Mouse (Mus musculus): Measurements from ENCODE around the gene Veph1. TPM values are rescaled to one million over a fixed set of nuclear protein-coding genes. Genes with fewer than 3 reads are reported as not detected.
A peak's percentile ranks its signal among the peaks of the same experiment; 100 is the strongest.

The Veph1 gene
- polyA plus RNA-seq, 1 experiment from 2014 or later = 0.17 TPM

DNA sequence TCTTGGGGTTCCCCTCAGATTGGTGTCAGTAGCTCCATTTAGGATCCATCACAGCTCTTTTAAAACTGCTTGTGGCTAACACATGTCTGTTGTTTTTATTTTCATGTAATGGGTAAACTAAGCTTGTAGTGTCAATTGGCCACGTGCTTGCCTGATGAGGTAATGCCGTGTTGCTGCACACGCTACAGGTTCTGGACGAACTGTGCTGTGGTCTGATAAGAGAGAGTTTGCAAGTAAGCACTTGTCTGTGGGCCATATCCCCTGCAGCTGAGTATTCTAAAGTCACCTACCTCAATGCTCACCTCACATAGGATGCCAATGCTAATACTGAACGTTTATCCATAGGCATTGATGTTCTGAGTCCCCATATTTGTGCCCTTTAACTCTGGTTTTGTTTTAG is 131.6 kb downstream of the Veph1 start:
- no peak overlapping the region for H3K4me2 ChIP-seq (replicated peaks; ENCODE audit: low read depth, low read length)
- H3K9ac ChIP-seq (replicated peaks; ENCODE audit: low read depth, low read length) = no peak overlapping the region
- no peak; the same call in 1 of the 2 replicates for ATAC-seq (ENCODE audit: insufficient number of reproducible peaks, insufficient read depth, low FRiP score, low read depth)
- H3K27ac ChIP-seq (ENCODE audit: low read length) = no peak overlapping the region
- H3K4me3 ChIP-seq (ENCODE audit: low read depth, low read length) = no peak overlapping the region
- no peaks in the 10 kb centered on the region for H3K27me3 ChIP-seq (ENCODE audit: control insufficient read depth, insufficient read depth, low read length)
- H3K9me3 ChIP-seq (ENCODE audit: control insufficient read depth, low read depth, low read length) = no peaks in the 10 kb centered on the region
- H3K36me3 ChIP-seq (ENCODE audit: control insufficient read depth, insufficient read depth, low read length) = no peaks in the 10 kb centered on the region
- peaks cover 3% of the 10 kb centered on the region; the same call in 1 of the 2 replicates for H3K4me1 ChIP-seq (ENCODE audit: control insufficient read depth, insufficient read depth, low read length)
- WGBS = 68% methylated on average over 5 of the region's 5 CpGs

DNA sequence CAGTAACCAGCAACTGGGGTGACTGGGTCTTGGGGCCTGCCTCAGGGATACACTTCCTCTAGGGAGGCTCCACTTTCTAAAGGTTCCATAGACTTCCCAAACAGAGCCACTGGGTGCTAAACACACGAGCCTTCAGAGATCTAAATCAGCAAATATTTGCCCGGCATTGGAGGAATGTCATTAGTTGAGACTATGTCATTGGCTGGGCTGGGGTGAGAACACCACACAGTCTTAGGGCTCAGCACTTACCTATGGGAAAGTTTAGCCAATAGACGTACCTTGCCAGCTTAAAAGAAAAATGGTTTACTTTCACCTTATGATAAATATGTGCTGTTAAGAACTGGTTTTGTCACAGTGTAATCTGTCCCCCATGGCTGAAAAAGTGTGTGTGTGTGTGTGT is 132.1 kb downstream of the Veph1 start:
- no peak overlapping the region for H3K4me2 ChIP-seq (replicated peaks; ENCODE audit: low read depth, low read length)
- H3K27ac ChIP-seq (ENCODE audit: low read length) = no peak overlapping the region
- H3K36me3 ChIP-seq (ENCODE audit: control insufficient read depth, insufficient read depth, low read length) = no peaks in the 10 kb centered on the region
- no peak overlapping the region for H3K4me3 ChIP-seq (ENCODE audit: low read depth, low read length)
- no peak overlapping the region for H3K9ac ChIP-seq (replicated peaks; ENCODE audit: low read depth, low read length)
- peaks cover 3% of the 10 kb centered on the region; the same call in 1 of the 2 replicates for H3K4me1 ChIP-seq (ENCODE audit: control insufficient read depth, insufficient read depth, low read length)
- no peaks in the 10 kb centered on the region for H3K9me3 ChIP-seq (ENCODE audit: control insufficient read depth, low read depth, low read length)
- no peaks in the 10 kb centered on the region for H3K27me3 ChIP-seq (ENCODE audit: control insufficient read depth, insufficient read depth, low read length)
- 54% methylated on average over 3 of the region's 3 CpGs for WGBS
- ATAC-seq (ENCODE audit: insufficient number of reproducible peaks, insufficient read depth, low FRiP score, low read depth) = peak; percentile 87

DNA sequence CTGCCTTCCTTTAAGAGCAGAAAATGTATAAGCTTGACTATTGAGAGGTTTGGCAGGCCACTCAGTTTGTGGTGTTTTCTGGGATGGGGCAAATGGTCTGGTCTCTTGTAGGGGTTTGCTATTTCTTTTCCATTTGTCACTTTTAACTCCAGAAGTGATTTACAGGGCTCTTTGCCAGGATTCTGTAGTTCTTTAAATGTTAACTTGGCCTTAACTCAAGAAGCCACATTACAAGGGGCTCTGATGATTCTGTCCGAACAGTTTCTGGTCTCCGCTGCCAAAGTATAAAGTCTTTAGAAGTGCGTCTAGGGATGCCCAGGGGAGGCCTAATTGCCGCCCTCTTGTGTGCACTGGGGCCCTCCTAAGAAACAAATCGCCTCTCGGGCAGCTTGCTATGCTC is 134.0 kb downstream of the Veph1 start:
- 41% methylated on average over 6 of the region's 6 CpGs for WGBS
- Histone ChIP-seq H3K4me2 (replicated peaks; ENCODE audit: low read depth, low read length) (no peak overlapping the region), H3K36me3 (ENCODE audit: control insufficient read depth, insufficient read depth, low read length) (no peaks in the 10 kb centered on the region), H3K27me3 (ENCODE audit: control insufficient read depth, insufficient read depth, low read length) (no peaks in the 10 kb centered on the region), H3K4me1 (ENCODE audit: control insufficient read depth, insufficient read depth, low read length) (peaks cover 3% of the 10 kb centered on the region; the same call in 1 of the 2 replicates), H3K27ac (ENCODE audit: low read length) (no peak overlapping the region), H3K9me3 (ENCODE audit: control insufficient read depth, low read depth, low read length) (no peaks in the 10 kb centered on the region), H3K9ac (replicated peaks; ENCODE audit: low read depth, low read length) (no peak overlapping the region), H3K4me3 (ENCODE audit: low read depth, low read length) (no peak overlapping the region)
- ATAC-seq (ENCODE audit: insufficient number of reproducible peaks, insufficient read depth, low FRiP score, low read depth) = no peak

DNA sequence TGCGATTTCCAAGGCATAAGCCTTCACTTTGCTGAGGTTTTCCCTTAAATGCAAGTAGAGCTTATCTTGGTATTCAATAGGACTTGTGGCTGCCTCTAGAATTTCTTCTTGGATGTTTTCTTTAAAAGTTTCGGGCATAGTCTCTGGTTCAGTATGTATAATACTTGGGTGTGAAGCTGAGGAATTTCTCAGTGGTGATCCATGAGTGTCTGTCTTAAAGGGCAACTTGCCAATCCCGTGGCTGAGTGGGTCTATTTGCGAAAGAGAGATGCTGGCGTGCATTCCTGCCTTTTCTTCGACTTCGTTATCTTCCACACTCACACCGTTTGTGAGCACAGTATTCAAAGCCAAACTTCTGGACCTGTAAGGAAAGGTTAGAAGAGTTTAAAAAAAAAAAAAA is 138.7 kb downstream of the Veph1 start:
- Histone ChIP-seq H3K4me3 (ENCODE audit: low read depth, low read length) (no peak overlapping the region), H3K27ac (ENCODE audit: low read length) (no peak overlapping the region), H3K36me3 (ENCODE audit: control insufficient read depth, insufficient read depth, low read length) (no peaks in the 10 kb centered on the region), H3K9ac (replicated peaks; ENCODE audit: low read depth, low read length) (no peak overlapping the region), H3K9me3 (ENCODE audit: control insufficient read depth, low read depth, low read length) (no peaks in the 10 kb centered on the region), H3K4me2 (replicated peaks; ENCODE audit: low read depth, low read length) (no peak overlapping the region), H3K27me3 (ENCODE audit: control insufficient read depth, insufficient read depth, low read length) (no peaks in the 10 kb centered on the region), H3K4me1 (ENCODE audit: control insufficient read depth, insufficient read depth, low read length) (no peaks in the 10 kb centered on the region; the same call in 1 of the 2 replicates)
- no peak for ATAC-seq (ENCODE audit: insufficient number of reproducible peaks, insufficient read depth, low FRiP score, low read depth)
- 71% methylated on average over 8 of the region's 8 CpGs for WGBS

DNA sequence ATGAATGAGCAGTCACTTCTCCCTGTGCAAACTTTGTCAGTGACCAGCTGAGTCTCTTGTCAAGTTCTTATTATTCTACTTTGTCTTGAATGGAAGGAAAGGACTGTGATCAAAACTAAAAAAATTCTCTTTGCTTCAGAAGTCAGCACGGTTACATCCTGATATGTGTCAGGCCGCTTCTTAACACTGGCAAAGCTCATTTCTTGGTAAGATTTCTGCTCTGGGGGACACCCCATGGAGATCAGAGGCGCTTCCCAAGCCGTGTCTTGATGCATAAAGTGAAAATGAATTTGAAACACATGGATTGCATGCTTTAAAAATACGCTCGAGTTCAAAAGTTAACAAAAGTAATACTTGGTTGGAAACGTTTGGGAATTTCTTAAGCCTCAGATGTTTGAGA is 159.0 kb downstream of the Veph1 start:
- WGBS = 74% methylated on average over 7 of the region's 7 CpGs
- H3K4me1 ChIP-seq (ENCODE audit: control insufficient read depth, insufficient read depth, low read length) = no peaks in the 10 kb centered on the region
- no peaks in the 10 kb centered on the region for H3K27me3 ChIP-seq (ENCODE audit: control insufficient read depth, insufficient read depth, low read length)
- no peak overlapping the region for H3K9ac ChIP-seq (replicated peaks; ENCODE audit: low read depth, low read length)
- H3K9me3 ChIP-seq (ENCODE audit: control insufficient read depth, low read depth, low read length) = no peaks in the 10 kb centered on the region
- no peaks in the 10 kb centered on the region for H3K36me3 ChIP-seq (ENCODE audit: control insufficient read depth, insufficient read depth, low read length)
- H3K4me3 ChIP-seq (ENCODE audit: low read depth, low read length) = no peak overlapping the region
- ATAC-seq (ENCODE audit: insufficient number of reproducible peaks, insufficient read depth, low FRiP score, low read depth) = no peak
- no peak overlapping the region for H3K27ac ChIP-seq (ENCODE audit: low read length)
- H3K4me2 ChIP-seq (replicated peaks; ENCODE audit: low read depth, low read length) = no peak overlapping the region

DNA sequence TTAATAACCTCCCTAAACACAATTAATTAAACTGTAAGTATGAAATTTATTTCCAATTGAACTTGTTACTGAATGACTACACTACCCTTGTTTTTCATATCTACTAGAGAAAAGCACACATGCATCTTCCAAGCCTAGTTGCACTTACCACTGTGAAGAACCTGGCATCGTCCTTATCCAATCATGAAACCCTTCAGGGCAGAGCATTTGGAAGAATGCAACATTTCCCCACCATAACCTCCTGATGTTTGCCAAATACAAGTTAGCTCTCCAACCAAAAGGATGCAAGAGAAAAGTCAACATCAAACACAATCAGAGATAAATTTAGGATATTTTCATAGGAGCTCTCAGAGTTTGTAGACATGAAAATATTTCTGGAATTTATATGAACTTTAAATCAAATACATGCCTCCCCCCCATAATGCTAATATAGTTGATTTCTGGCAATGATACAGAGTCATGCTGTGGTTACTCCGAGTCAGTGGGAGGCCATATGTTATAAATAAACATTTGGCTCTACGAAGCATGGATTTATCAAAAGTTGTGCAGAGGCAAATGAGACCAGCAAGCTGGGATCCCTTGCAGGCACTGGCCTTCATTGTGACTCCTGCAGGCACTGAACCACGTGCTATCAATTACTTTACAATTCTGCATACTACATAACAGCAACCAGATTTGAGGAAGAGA is 165.2 kb downstream of the Veph1 start:
- 41% methylated on average over 4 of the region's 4 CpGs for WGBS
- no peaks in the 10 kb centered on the region for H3K36me3 ChIP-seq (ENCODE audit: control insufficient read depth, insufficient read depth, low read length)
- H3K27ac ChIP-seq (ENCODE audit: low read length) = no peak overlapping the region
- H3K9me3 ChIP-seq (ENCODE audit: control insufficient read depth, low read depth, low read length) = no peaks in the 10 kb centered on the region
- ATAC-seq (ENCODE audit: insufficient number of reproducible peaks, insufficient read depth, low FRiP score, low read depth) = no peak
- H3K4me3 ChIP-seq (ENCODE audit: low read depth, low read length) = no peak overlapping the region
- H3K27me3 ChIP-seq (ENCODE audit: control insufficient read depth, insufficient read depth, low read length) = no peaks in the 10 kb centered on the region
- no peak overlapping the region for H3K9ac ChIP-seq (replicated peaks; ENCODE audit: low read depth, low read length)
- no peak overlapping the region for H3K4me2 ChIP-seq (replicated peaks; ENCODE audit: low read depth, low read length)
- H3K4me1 ChIP-seq (ENCODE audit: control insufficient read depth, insufficient read depth, low read length) = no peaks in the 10 kb centered on the region

DNA sequence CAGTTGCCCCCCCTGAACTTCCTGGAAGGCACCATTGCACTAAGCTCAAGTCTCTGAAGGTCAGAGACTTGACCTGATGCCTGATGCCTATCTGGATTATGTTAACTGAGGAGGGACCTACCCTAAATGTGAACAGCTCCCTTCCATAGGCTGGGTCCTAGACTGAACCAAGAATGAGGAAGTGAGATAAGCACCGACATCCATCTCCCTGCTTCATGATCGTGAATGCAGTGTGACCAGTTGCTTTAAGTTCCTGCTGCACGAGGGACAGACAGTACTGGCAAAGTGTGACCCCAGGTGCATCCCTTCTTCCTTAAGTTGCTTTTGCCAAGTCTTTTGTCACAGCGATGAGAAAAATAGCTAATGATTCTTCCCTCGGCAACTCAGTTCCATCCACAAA is 166.9 kb downstream of the Veph1 start:
- Histone ChIP-seq H3K9ac (replicated peaks; ENCODE audit: low read depth, low read length) (no peak overlapping the region), H3K4me3 (ENCODE audit: low read depth, low read length) (no peak overlapping the region), H3K9me3 (ENCODE audit: control insufficient read depth, low read depth, low read length) (no peaks in the 10 kb centered on the region), H3K27me3 (ENCODE audit: control insufficient read depth, insufficient read depth, low read length) (no peaks in the 10 kb centered on the region), H3K27ac (ENCODE audit: low read length) (no peak overlapping the region), H3K4me2 (replicated peaks; ENCODE audit: low read depth, low read length) (no peak overlapping the region), H3K36me3 (ENCODE audit: control insufficient read depth, insufficient read depth, low read length) (no peaks in the 10 kb centered on the region), H3K4me1 (ENCODE audit: control insufficient read depth, insufficient read depth, low read length) (no peaks in the 10 kb centered on the region)
- ATAC-seq (ENCODE audit: insufficient number of reproducible peaks, insufficient read depth, low FRiP score, low read depth) = no peak
- 41% methylated on average over 5 of the region's 5 CpGs for WGBS

DNA sequence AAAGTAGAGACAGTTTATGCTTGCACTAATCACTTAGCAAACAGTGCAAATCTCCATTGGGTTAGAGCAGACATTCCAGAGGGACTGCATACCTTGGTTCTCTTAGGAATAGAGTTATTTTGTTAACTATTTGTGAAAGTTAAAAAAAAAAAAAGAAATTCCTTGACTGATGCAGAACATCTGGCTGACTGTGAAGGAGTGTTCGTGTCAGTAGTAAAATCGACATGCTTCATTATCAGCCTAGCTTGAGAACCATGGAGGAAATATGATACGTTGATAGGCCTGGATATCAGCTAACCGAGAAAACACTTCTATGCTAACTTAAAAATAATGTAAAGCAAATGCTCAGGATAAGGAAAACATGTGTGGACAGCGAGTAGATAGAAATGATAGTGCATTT is 191.1 kb downstream of the Veph1 start:
- Histone ChIP-seq H3K4me3 (ENCODE audit: low read depth, low read length) (no peak overlapping the region), H3K36me3 (ENCODE audit: control insufficient read depth, insufficient read depth, low read length) (no peaks in the 10 kb centered on the region), H3K9me3 (ENCODE audit: control insufficient read depth, low read depth, low read length) (no peaks in the 10 kb centered on the region), H3K4me2 (replicated peaks; ENCODE audit: low read depth, low read length) (no peak overlapping the region), H3K9ac (replicated peaks; ENCODE audit: low read depth, low read length) (no peak overlapping the region), H3K4me1 (ENCODE audit: control insufficient read depth, insufficient read depth, low read length) (no peaks in the 10 kb centered on the region), H3K27me3 (ENCODE audit: control insufficient read depth, insufficient read depth, low read length) (no peaks in the 10 kb centered on the region), H3K27ac (ENCODE audit: low read length) (no peak overlapping the region)
- no peak for ATAC-seq (ENCODE audit: insufficient number of reproducible peaks, insufficient read depth, low FRiP score, low read depth)
- 33% methylated on average over 5 of the region's 5 CpGs for WGBS

DNA sequence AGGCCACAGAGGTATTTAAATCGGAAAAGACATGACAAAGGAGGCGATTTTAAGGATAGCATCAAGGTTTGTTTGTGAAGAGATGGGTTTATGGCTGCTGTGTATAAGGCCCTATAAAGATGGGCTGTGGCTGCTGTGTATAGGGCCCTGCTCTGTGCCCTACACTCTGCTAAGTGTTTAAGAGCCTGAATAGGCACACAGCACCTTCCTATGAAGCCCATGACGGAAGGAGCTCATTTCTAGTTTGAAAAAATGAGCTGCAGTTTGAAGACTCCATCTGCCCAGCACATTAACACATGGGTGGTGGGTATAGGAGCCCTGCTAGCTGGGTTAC is 194.1 kb downstream of the Veph1 start:
- no peak for ATAC-seq (ENCODE audit: insufficient number of reproducible peaks, insufficient read depth, low FRiP score, low read depth)
- H3K4me1 ChIP-seq (ENCODE audit: control insufficient read depth, insufficient read depth, low read length) = no peaks in the 10 kb centered on the region
- H3K4me2 ChIP-seq (replicated peaks; ENCODE audit: low read depth, low read length) = no peak overlapping the region
- no peak overlapping the region for H3K4me3 ChIP-seq (ENCODE audit: low read depth, low read length)
- H3K36me3 ChIP-seq (ENCODE audit: control insufficient read depth, insufficient read depth, low read length) = no peaks in the 10 kb centered on the region
- H3K9me3 ChIP-seq (ENCODE audit: control insufficient read depth, low read depth, low read length) = no peaks in the 10 kb centered on the region
- H3K9ac ChIP-seq (replicated peaks; ENCODE audit: low read depth, low read length) = no peak overlapping the region
- WGBS = 91% methylated on average over 3 of the region's 3 CpGs
- no peak overlapping the region for H3K27ac ChIP-seq (ENCODE audit: low read length)
- no peaks in the 10 kb centered on the region for H3K27me3 ChIP-seq (ENCODE audit: control insufficient read depth, insufficient read depth, low read length)
